Mouse (Mus musculus) intestine, embryonic 15.5 days (tissue): ENCODE measurements at regions not wholly inside any gene's neighbourhood (a gene's known extent, or its start where the extent isn't known, plus 50 kb on each side); places are given as distances from the start of the nearest gene placed in this dataset.
A peak's percentile ranks its signal among the peaks of the same experiment; 100 is the strongest.

Experiments
- ATAC-seq: fragments of 200-750 bp; cut with Nextera tagmentation; 2 replicates; pipeline ENCODE4 v1.8.0; 2017; ENCODE audit warnings: moderate TSS enrichment, moderate library complexity
- H3K27ac ChIP-seq: fragments of 300-500 bp; sonication (generic); 2 replicates; pipeline ENCODE4 v1.5.1; 2015; ENCODE audit warnings: mild to moderate bottlenecking, inconsistent platforms
- H3K27me3 ChIP-seq: fragments of 300-500 bp; sonication (generic); replicated peaks from 2 replicates; pipeline ENCODE4 v1.6.1; 2015; ENCODE audit warnings: inconsistent platforms
- H3K36me3 ChIP-seq: fragments of 300-500 bp; sonication (generic); 2 replicates; pipeline ENCODE4 v1.6.1; 2015; ENCODE audit warnings: inconsistent platforms
- H3K4me1 ChIP-seq: fragments of 300-500 bp; sonication (generic); replicated peaks from 2 replicates; pipeline ENCODE4 v1.6.1; 2015; ENCODE audit warnings: inconsistent platforms
- H3K4me2 ChIP-seq: fragments of 300-500 bp; sonication (generic); replicated peaks from 2 replicates; pipeline ENCODE4 v1.6.1; 2015; ENCODE audit warnings: mild to moderate bottlenecking, inconsistent platforms
- H3K4me3 ChIP-seq: fragments of 300-500 bp; sonication (generic); replicated peaks from 2 replicates; pipeline ENCODE4 v1.5.1; 2015; ENCODE audit warnings: inconsistent platforms
- H3K9ac ChIP-seq: fragments of 300-500 bp; sonication (generic); 2 replicates; pipeline ENCODE4 v1.6.1; 2015; ENCODE audit warnings: inconsistent platforms
- H3K9me3 ChIP-seq: fragments of 300-500 bp; sonication (generic); 2 replicates; pipeline ENCODE4 v1.6.1; 2016; ENCODE audit warnings: inconsistent platforms
- WGBS: fragments of 180-500 bp; shearing (Covaris S2); methylation state at CpG from one replicate; pipeline ENCODE4 v1.1.7; 2015; 5-methylcytosine and 5-hydroxymethylcytosine counted together

DNA sequence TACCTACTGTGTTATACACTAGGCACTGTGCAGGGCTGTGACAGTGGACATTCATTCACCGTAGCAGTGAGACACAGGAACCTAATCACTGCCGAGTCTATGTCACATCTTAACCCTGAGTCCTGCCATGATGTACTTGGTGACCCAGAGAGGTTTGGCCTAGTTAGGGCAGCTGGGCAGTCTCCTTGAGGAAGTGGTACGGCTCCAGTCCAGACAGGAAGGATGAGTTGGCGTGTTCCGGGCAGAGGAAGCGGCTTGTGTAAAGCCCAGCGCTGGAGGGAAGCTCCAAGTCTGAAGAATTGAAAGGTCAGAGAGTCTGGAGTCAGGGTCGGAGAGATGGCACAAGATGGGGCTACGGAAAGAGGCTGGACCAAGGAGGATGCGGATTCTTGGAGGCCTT is 99.4 kb upstream of the Smim15 start:
- no peaks in the 10 kb centered on the region for H3K27me3 ChIP-seq
- no peak overlapping the region for H3K27ac ChIP-seq
- H3K9ac ChIP-seq = no peak overlapping the region
- H3K4me2 ChIP-seq = no peak overlapping the region
- 73% methylated on average over 10 of the region's 10 CpGs for WGBS
- H3K4me1 ChIP-seq = peaks cover 9% of the 10 kb centered on the region; the same call in 1 of the 2 replicates
- H3K9me3 ChIP-seq = no peaks in the 10 kb centered on the region
- no peak overlapping the region for H3K4me3 ChIP-seq
- ATAC-seq = no peak
- H3K36me3 ChIP-seq = no peaks in the 10 kb centered on the region

GRCm38 (mm10) chr13:107942979-107943378 is 101.3 kb upstream of the Smim15 start:
- 61% methylated on average over 4 of the region's 4 CpGs for WGBS
- H3K27me3 ChIP-seq = no peaks in the 10 kb centered on the region
- no peaks in the 10 kb centered on the region for H3K9me3 ChIP-seq
- H3K27ac ChIP-seq = peak overlapping the region; percentile 57; the same call in 1 of the 2 replicates
- H3K4me3 ChIP-seq = no peak overlapping the region
- no peaks in the 10 kb centered on the region for H3K36me3 ChIP-seq
- no peak overlapping the region for H3K9ac ChIP-seq
- H3K4me2 ChIP-seq = no peak overlapping the region
- peak; percentile 75 for ATAC-seq
- H3K4me1 ChIP-seq = peaks cover 9% of the 10 kb centered on the region; the same call in 1 of the 2 replicates

GRCm38 (mm10) chr13:107942297-107942962 is 101.8 kb upstream of the Smim15 start:
- H3K27me3 ChIP-seq = no peaks in the 10 kb centered on the region
- WGBS = 31% methylated on average over 11 of the region's 11 CpGs

GRCm38 (mm10) chr13:107939916-107940646 is 104.2 kb upstream of the Smim15 start:
- Histone ChIP-seq H3K27me3 (no peaks in the 10 kb centered on the region), H3K9me3 (no peaks in the 10 kb centered on the region), H3K9ac (no peak overlapping the region), H3K36me3 (no peaks in the 10 kb centered on the region), H3K4me3 (no peak overlapping the region), H3K4me1 (peaks cover 3% of the 10 kb centered on the region; the same call in 1 of the 2 replicates), H3K27ac (no peak overlapping the region), H3K4me2 (no peak overlapping the region)
- 57% methylated on average over 15 of the region's 15 CpGs for WGBS
- no peak for ATAC-seq

More at GRCm38 (mm10) chr13:107942297-107942962, 101.8 kb upstream of the Smim15 start:
- H3K36me3 ChIP-seq = no peaks in the 10 kb centered on the region
- H3K27ac ChIP-seq = 0 out of 2 replicates have a peak overlapping the region, but pooled peaks have one; percentile 57
- peak; percentile 90 for ATAC-seq
- no peaks in the 10 kb centered on the region for H3K9me3 ChIP-seq
- no peak overlapping the region for H3K4me3 ChIP-seq
- no peak overlapping the region for H3K9ac ChIP-seq
- peak overlapping the region; percentile 28; the same call in 1 of the 2 replicates for H3K4me2 ChIP-seq
- H3K4me1 ChIP-seq = peaks cover 9% of the 10 kb centered on the region; the same call in 1 of the 2 replicates

DNA sequence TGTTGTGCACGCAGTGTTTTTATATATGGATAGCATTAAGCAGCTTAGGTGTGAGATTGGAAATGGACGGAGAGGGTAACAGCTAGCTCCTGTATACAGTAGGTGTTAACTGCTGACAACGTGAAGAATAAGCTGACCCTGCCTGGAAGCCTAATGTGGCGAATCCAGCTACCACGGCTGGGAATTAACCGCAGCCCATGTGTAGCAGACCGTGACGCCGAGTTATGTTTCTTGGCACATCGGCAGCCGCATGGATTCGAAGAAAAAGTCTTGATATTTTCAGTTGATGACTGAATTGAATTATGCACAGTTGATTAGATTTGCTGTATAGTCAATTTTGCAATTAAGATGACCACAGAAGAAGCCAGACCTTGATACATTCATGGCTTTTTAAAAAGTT is 108.6 kb upstream of the Smim15 start:
- Histone ChIP-seq H3K4me3 (no peak overlapping the region), H3K4me1 (peaks cover 4% of the 10 kb centered on the region; the same call in 1 of the 2 replicates), H3K4me2 (no peak overlapping the region), H3K9ac (no peak overlapping the region), H3K27me3 (no peaks in the 10 kb centered on the region), H3K36me3 (no peaks in the 10 kb centered on the region), H3K9me3 (no peaks in the 10 kb centered on the region), H3K27ac (no peak overlapping the region)
- WGBS = 91% methylated on average over 12 of the region's 12 CpGs
- ATAC-seq = no peak

GRCm38 (mm10) chr13:107934691-107935090 is 109.6 kb upstream of the Smim15 start:
- no peak overlapping the region for H3K27ac ChIP-seq
- no peak overlapping the region for H3K9ac ChIP-seq
- ATAC-seq = no peak
- H3K4me2 ChIP-seq = peak overlapping the region; percentile 25
- H3K4me1 ChIP-seq = 0 out of 2 replicates have a peak, but pooled peaks cover 4% of the 10 kb centered on the region
- 39% methylated on average over 11 of the region's 11 CpGs for WGBS
- no peaks in the 10 kb centered on the region for H3K9me3 ChIP-seq
- H3K36me3 ChIP-seq = no peaks in the 10 kb centered on the region
- H3K27me3 ChIP-seq = no peaks in the 10 kb centered on the region
- H3K4me3 ChIP-seq = no peak overlapping the region

GRCm38 (mm10) chr13:107933598-107934571 is 110.4 kb upstream of the Smim15 start:
- no peak overlapping the region for H3K27ac ChIP-seq
- no peaks in the 10 kb centered on the region for H3K27me3 ChIP-seq
- H3K4me1 ChIP-seq = 0 out of 2 replicates have a peak, but pooled peaks cover 4% of the 10 kb centered on the region
- no peaks in the 10 kb centered on the region for H3K36me3 ChIP-seq
- no peak overlapping the region for H3K9ac ChIP-seq
- no peak for ATAC-seq
- no peaks in the 10 kb centered on the region for H3K9me3 ChIP-seq
- no peak overlapping the region for H3K4me2 ChIP-seq
- WGBS = 58% methylated on average over 17 of the region's 17 CpGs
- H3K4me3 ChIP-seq = no peak overlapping the region

GRCm38 (mm10) chr13:107932423-107933032 is 111.7 kb upstream of the Smim15 start:
- Histone ChIP-seq H3K9me3 (no peaks in the 10 kb centered on the region), H3K27me3 (no peaks in the 10 kb centered on the region), H3K4me3 (no peak overlapping the region), H3K27ac (no peak overlapping the region), H3K4me1 (0 out of 2 replicates have a peak, but pooled peaks cover 4% of the 10 kb centered on the region), H3K36me3 (no peaks in the 10 kb centered on the region), H3K9ac (no peak overlapping the region), H3K4me2 (no peak overlapping the region)
- 0 out of 2 replicates have a peak, but pooled peaks have one; percentile 15 for ATAC-seq
- 37% methylated on average over 12 of the region's 12 CpGs for WGBS

DNA sequence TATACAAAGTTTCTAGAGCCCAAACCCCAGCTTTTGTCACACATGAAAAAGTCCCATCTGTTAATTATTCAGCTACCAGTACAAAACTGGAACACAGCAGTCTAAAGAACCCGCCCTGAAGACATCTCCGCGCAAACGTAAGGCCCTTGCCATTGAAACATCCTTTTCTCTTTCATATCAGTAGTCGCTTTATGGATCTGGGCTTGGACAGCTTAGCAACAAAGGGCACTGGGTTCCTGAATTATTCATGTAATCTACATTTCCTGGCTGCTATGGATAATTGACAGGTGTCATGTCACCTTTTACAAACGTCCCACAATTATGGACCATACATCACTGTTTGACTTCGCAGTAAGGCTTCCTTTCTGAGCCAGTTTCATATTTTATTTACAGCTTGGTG is 113.0 kb upstream of the Smim15 start:
- Histone ChIP-seq H3K9ac (no peak overlapping the region), H3K36me3 (no peaks in the 10 kb centered on the region), H3K27ac (no peak overlapping the region), H3K4me3 (no peak overlapping the region), H3K9me3 (no peaks in the 10 kb centered on the region), H3K4me1 (0 out of 2 replicates have a peak, but pooled peaks cover 4% of the 10 kb centered on the region), H3K27me3 (no peaks in the 10 kb centered on the region), H3K4me2 (no peak overlapping the region)
- 92% methylated on average over 7 of the region's 7 CpGs for whole genome bisulfite sequencing
- no peak for ATAC-seq

GRCm38 (mm10) chr13:107927499-107928215 is 116.6 kb upstream of the Smim15 start:
- Histone ChIP-seq H3K9me3 (no peaks in the 10 kb centered on the region), H3K4me3 (no peak overlapping the region), H3K4me2 (no peak overlapping the region), H3K27ac (no peak overlapping the region), H3K9ac (no peak overlapping the region), H3K27me3 (no peaks in the 10 kb centered on the region), H3K36me3 (no peaks in the 10 kb centered on the region), H3K4me1 (no peaks in the 10 kb centered on the region)
- ATAC-seq = no peak
- WGBS = 81% methylated on average over 10 of the region's 10 CpGs

DNA sequence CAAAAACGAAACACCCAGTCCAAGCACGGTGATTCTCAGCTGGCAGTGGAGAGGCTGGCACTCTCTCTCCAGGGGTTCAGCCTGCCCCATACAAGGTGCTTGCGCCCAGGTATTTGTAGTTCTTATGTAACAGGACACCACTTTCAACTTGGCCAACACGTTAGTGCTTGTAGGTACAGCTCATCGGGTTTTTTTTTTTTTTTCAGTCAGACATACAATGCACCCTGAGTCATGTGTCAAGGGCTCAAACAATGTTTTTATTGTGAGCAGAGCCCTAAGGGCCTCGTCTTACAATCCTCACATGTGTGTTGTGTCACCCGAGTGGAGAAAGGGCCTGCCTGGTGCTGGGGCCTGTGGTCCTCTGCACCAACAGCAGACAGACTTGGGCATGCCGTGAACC is 118.8 kb upstream of the Smim15 start:
- 74% methylated on average over 8 of the region's 8 CpGs for WGBS
- ATAC-seq = no peak; the same call in 1 of the 2 replicates
- Histone ChIP-seq H3K27me3 (no peaks in the 10 kb centered on the region), H3K4me3 (no peak overlapping the region), H3K4me1 (no peaks in the 10 kb centered on the region), H3K9ac (no peak overlapping the region), H3K36me3 (no peaks in the 10 kb centered on the region), H3K4me2 (no peak overlapping the region), H3K9me3 (no peaks in the 10 kb centered on the region), H3K27ac (no peak overlapping the region)
